Mouse (Mus musculus) kidney, adult 2 months (tissue): ENCODE measurements around the gene Rad9a.

ENCODE experiments used
- CTCF ChIP-seq: fragments of 200-500 bp; conservative IDR thresholded peaks from 2 replicates; pipeline ENCODE4 v1.5.1; 2011; ENCODE audit warnings: low read depth, mild to moderate bottlenecking, control low read depth, low read length, moderate library complexity, mixed read lengths; ENCODE audit not compliant: insufficient read depth, insufficient read length
- POLR2A ChIP-seq: fragments of 200-500 bp; IDR thresholded peaks from one replicate; pipeline ENCODE4 v1.6.1; 2011; ENCODE audit warnings: low read depth, low read length, control low read depth

DNA sequence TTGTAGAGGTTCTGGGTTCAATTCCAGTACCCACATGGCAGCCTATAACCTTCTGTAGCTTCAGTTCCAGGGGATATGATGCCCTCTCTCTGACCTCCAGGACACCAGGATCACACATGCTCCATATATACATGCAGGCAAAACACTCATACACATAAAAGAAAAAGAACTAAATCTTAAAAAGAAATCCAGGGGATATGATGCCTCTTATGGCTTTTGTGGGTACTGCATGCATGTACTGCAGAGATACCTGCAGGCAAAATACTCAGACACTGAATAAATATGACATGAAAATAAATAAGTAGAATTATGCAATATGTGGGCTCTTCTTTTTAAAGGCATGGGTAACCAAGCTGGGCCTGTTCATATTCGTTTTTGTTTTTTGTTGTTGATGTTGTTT lies 45.5 kb upstream of the Rad9a start:
- TF ChIP-seq CTCF (no peak), POLR2A (no peak)
